Comparison of ENCODE assay signal across 10 mouse cellular contexts in the genomic region with DNA sequence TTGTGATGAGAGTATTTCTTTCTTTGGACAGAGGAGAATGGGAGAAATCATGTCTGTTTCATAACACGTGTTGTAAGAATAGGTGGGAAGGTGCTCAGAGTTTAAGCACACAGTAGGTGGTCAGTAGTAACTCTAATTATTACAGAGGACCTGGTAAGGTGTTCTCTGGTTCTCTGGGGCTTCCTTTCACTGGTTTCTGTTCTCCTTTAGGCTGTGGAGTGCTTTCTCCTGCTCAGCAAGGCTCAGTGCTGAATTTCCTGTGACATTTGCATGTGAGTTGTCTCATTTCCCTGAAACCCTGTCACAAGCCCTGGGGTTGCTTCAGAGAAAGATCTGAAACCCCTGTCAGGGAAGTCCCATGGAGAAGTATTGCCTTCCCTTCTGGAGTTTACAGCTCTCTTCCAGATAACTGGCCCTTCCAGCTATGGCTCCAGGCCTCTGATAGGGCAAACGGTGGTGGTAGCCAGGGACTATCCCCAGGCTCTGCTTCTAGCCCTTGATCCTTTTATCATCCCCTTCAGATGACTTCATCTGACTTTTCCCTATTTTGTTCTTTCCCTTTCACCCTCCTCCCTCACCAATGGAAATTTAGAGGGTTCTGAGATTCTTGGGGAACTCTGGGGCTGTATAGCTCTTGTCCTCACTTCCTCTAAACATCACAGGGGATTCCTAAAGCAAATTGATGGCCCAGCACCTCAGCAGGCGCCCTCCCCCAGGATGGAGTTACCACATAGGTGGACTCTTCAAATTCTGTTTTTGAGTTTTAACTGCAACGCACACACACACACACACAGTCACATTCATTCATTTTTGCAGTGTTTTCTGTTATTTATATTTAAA.
A peak's percentile ranks its signal among the peaks of the same experiment; 100 is the strongest.
DNase-seq lines count a peak whose midpoint lies in the region; ATAC-seq and TF ChIP-seq lines count a peak whose summit lies in the region.
"Had no signal": no experiment of that assay in that cellular context is flagged by ENCODE, and none has a peak within 500 bp of the region (broad histone marks: within the 10 kb centered on the region; RNA-seq: fewer than 3 reads in every experiment).

No protein-coding gene starts in this region.

- peaks cover 8% of the 10 kb centered on the region; the same call in 1 of the 2 replicates for H3K4me1 ChIP-seq in intestine, embryonic 15.5 days (replicated peaks)
- no peaks in the 10 kb centered on the region for H3K4me1 ChIP-seq in intestine, postnatal 0 days (replicated peaks; ENCODE audit: control insufficient read depth, insufficient read depth, low read length)
- H3K4me1 ChIP-seq in heart, embryonic 16.5 days (ENCODE audit: control insufficient read depth, insufficient read depth, low read length) = peaks cover 7% of the 10 kb centered on the region

- no peak overlapping the region for H3K4me2 ChIP-seq in intestine, embryonic 15.5 days (replicated peaks)
- no peak overlapping the region for H3K4me2 ChIP-seq in intestine, postnatal 0 days (replicated peaks; ENCODE audit: low read depth)
- no peak overlapping the region for H3K4me2 ChIP-seq in heart, embryonic 16.5 days (ENCODE audit: low read depth, low read length)

- no peaks in the 10 kb centered on the region for H3K36me3 ChIP-seq in intestine, embryonic 15.5 days
- H3K36me3 ChIP-seq in intestine, postnatal 0 days (ENCODE audit: control insufficient read depth, insufficient read depth) = no peaks in the 10 kb centered on the region
- no peaks in the 10 kb centered on the region for H3K36me3 ChIP-seq in heart, embryonic 16.5 days (ENCODE audit: control insufficient read depth, insufficient read depth)

- ATAC-seq in intestine, embryonic 15.5 days = 0 out of 2 replicates have a peak, but pooled peaks have one; percentile 13
- no peak for ATAC-seq in intestine, postnatal 0 days
- ATAC-seq in CD4-positive, CD25-positive, alpha-beta regulatory T cell, adult 4 months = peak; percentile 22
- ATAC-seq in heart, embryonic 16.5 days (replicated peaks; ENCODE audit: extremely low read depth, insufficient read depth, low FRiP score) = no peak
- ATAC-seq in cerebellum, adult (ENCODE audit: insufficient number of reproducible peaks, low FRiP score, low TSS enrichment) = no peak
- no peak for ATAC-seq in activated CD4-positive, CD25-positive, alpha-beta regulatory T cell, adult 4 months

- H3K9me3 ChIP-seq in intestine, embryonic 15.5 days = no peaks in the 10 kb centered on the region
- no peaks in the 10 kb centered on the region for H3K9me3 ChIP-seq in intestine, postnatal 0 days (ENCODE audit: control insufficient read depth)
- H3K9me3 ChIP-seq in heart, embryonic 16.5 days (replicated peaks; ENCODE audit: control insufficient read depth, low read length) = no peaks in the 10 kb centered on the region

- no peaks in the 10 kb centered on the region for H3K27me3 ChIP-seq in intestine, embryonic 15.5 days (replicated peaks)
- H3K27me3 ChIP-seq in intestine, postnatal 0 days (replicated peaks; ENCODE audit: control insufficient read depth, insufficient read depth, low read length) = no peaks in the 10 kb centered on the region
- no peaks in the 10 kb centered on the region for H3K27me3 ChIP-seq in heart, embryonic 16.5 days (ENCODE audit: control insufficient read depth, insufficient read depth, low read length)

- no peak overlapping the region for H3K9ac ChIP-seq in intestine, embryonic 15.5 days
- no peak overlapping the region for H3K9ac ChIP-seq in intestine, postnatal 0 days (ENCODE audit: low read depth, low read length)
- H3K9ac ChIP-seq in heart, embryonic 16.5 days (ENCODE audit: low read length) = no peak overlapping the region

- no peak for TF ChIP-seq CTCF in intestine, postnatal 0 days (IDR thresholded peaks at IDR 0.05; ENCODE audit: low read depth)

- H3K4me3 ChIP-seq in intestine, embryonic 15.5 days (replicated peaks) = no peak overlapping the region
- H3K4me3 ChIP-seq in intestine, postnatal 0 days (ENCODE audit: low read depth, low read length) = no peak overlapping the region
- H3K4me3 ChIP-seq in heart, embryonic 16.5 days (ENCODE audit: low read length) = no peak overlapping the region
- H3K4me3 ChIP-seq: erythroblast, embryonic 14.5 days had no signal

- 58% methylated on average over 4 of the region's 4 CpGs for WGBS in intestine, embryonic 15.5 days
- 62% methylated on average over 4 of the region's 4 CpGs for WGBS in intestine, postnatal 0 days
- 60% methylated on average over 4 of the region's 4 CpGs for WGBS in heart, embryonic 16.5 days

- H3K27ac ChIP-seq in intestine, embryonic 15.5 days = no peak overlapping the region
- H3K27ac ChIP-seq in intestine, postnatal 0 days (ENCODE audit: low read depth, low read length) = no peak overlapping the region
- peak overlapping the region; percentile 35 for H3K27ac ChIP-seq in heart, embryonic 16.5 days (ENCODE audit: low read length)

- peak; percentile 29 for DNase-seq in spleen, adult 12 weeks (ENCODE audit: low spot score)
- DNase-seq in adipocyte (ENCODE audit: low spot score) = no peak
- DNase-seq: cerebellum, postnatal 10 days had no signal

Comparison
In these comparisons a context has a peak if more than half of its experiments do, and no peak if none do; other contexts are left out.
1. ATAC-seq: peak in intestine, embryonic 15.5 days (single experiment) and CD4-positive, CD25-positive, alpha-beta regulatory T cell, adult 4 months (single experiment); none in intestine, postnatal 0 days (single experiment), heart, embryonic 16.5 days (single experiment), cerebellum, adult (single experiment) and activated CD4-positive, CD25-positive, alpha-beta regulatory T cell, adult 4 months (single experiment).